Mouse (Mus musculus) frontal cortex, postnatal 25 days (tissue): ENCODE measurements at regions not wholly inside any gene's neighbourhood (a gene's known extent, or its start where the extent isn't known, plus 50 kb on each side); places are given as distances from the start of the nearest gene placed in this dataset.

ENCODE experiments used
- DNase-seq, 2 experiments: peaks; one replicate each; pipeline ENCODE4 v3.0.0; 2022; ENCODE audit warnings: low spot score in 2 of 2

GRCm38 (mm10) chr14:62058100-62058499, 234.3 kb upstream of the Rnaseh2b start:
- DNase-seq, result no peak

- DNase-seq, result no peak
Observed at GRCm38 (mm10) chr14:62071140-62071539, 221.2 kb upstream of the Rnaseh2b start.

GRCm38 (mm10) chr14:62084047-62084446, 208.3 kb upstream of the Rnaseh2b start:
- no peak for DNase-seq

GRCm38 (mm10) chr14:62088174-62088573, 204.2 kb upstream of the Rnaseh2b start:
- no peak for DNase-seq

GRCm38 (mm10) chr14:62117532-62117931, 174.9 kb upstream of the Rnaseh2b start:
- DNase-seq, result no peak

- DNase-seq, result no peak
Observed at GRCm38 (mm10) chr14:62118542-62118953, 173.8 kb upstream of the Rnaseh2b start.

GRCm38 (mm10) chr14:62128918-62129317, 163.5 kb upstream of the Rnaseh2b start:
- no peak for DNase-seq

GRCm38 (mm10) chr14:62132353-62132816, 160.0 kb upstream of the Rnaseh2b start:
- no peak for DNase-seq

- DNase-seq, result no peak
Observed at GRCm38 (mm10) chr14:62137981-62138380, 154.4 kb upstream of the Rnaseh2b start.

GRCm38 (mm10) chr14:62144385-62145030, 147.9 kb upstream of the Rnaseh2b start:
- no peak for DNase-seq

- no peak for DNase-seq
Observed at GRCm38 (mm10) chr14:62157038-62157716, 135.2 kb upstream of the Rnaseh2b start.

GRCm38 (mm10) chr14:62159690-62160089, 132.7 kb upstream of the Rnaseh2b start:
- DNase-seq, result no peak

- DNase-seq, result no peak
Observed at GRCm38 (mm10) chr14:62163120-62163796, 129.1 kb upstream of the Rnaseh2b start.

GRCm38 (mm10) chr14:62164918-62165317, 127.5 kb upstream of the Rnaseh2b start:
- no peak for DNase-seq

- no peak for DNase-seq
Observed at GRCm38 (mm10) chr14:62166006-62166405, 126.4 kb upstream of the Rnaseh2b start.

GRCm38 (mm10) chr14:62166596-62166995, 125.8 kb upstream of the Rnaseh2b start:
- no peak for DNase-seq

GRCm38 (mm10) chr14:62167090-62167489, 125.3 kb upstream of the Rnaseh2b start:
- no peak for DNase-seq

GRCm38 (mm10) chr14:62168711-62169110, 123.7 kb upstream of the Rnaseh2b start:
- DNase-seq, result no peak

- no peak for DNase-seq
Observed at GRCm38 (mm10) chr14:62170385-62170784, 122.0 kb upstream of the Rnaseh2b start.

GRCm38 (mm10) chr14:62171256-62172047, 120.9 kb upstream of the Rnaseh2b start:
- no peak for DNase-seq

GRCm38 (mm10) chr14:62173835-62174530, 118.4 kb upstream of the Rnaseh2b start:
- DNase-seq, result peak; percentile 26 to 47
